Mouse (Mus musculus) ES-E14 (cell line): Measurements from ENCODE around the gene Armcx6. TPM values are rescaled to one million over a fixed set of nuclear protein-coding genes. Genes with fewer than 3 reads are reported as not detected.

ENCODE experiments used
- DNase-seq: peaks from one replicate; pipeline ENCODE4 v3.0.0-alpha.2; 2013; ENCODE audit warnings: low read depth, low spot score
- H3K27ac ChIP-seq: 2 replicates; pipeline ENCODE4 v1.5.1; 2012; ENCODE audit warnings: low read depth, mild to moderate bottlenecking, low read length, moderate library complexity, mixed read lengths; ENCODE audit not compliant: poor library complexity, insufficient read depth, severe bottlenecking
- H3K36me3 ChIP-seq: 2 replicates; pipeline ENCODE4 v1.6.1; 2012; ENCODE audit warnings: mild to moderate bottlenecking, low read length, moderate library complexity, mixed read lengths; ENCODE audit not compliant: control insufficient read depth, poor library complexity, insufficient read depth, severe bottlenecking
- H3K4me1 ChIP-seq, 2 experiments: fragments of 150-350 bp in 1 of 2; sonication (generic) in 1 of 2; 2 replicates each; pipeline ENCODE4 v1.6.1; 2012; ENCODE audit warnings: low read length in 2 of 2, mild to moderate bottlenecking in 1 of 2, mixed read lengths in 1 of 2; ENCODE audit not compliant: control insufficient read depth in 2 of 2, insufficient read depth in 2 of 2, poor library complexity in 1 of 2
- H3K4me3 ChIP-seq, 2 experiments: fragments of 150-350 bp in 1 of 2; sonication (generic) in 1 of 2; 2 replicates each; pipeline ENCODE4 v1.5.1; 2012; ENCODE audit warnings: low read length in 2 of 2, low read depth in 1 of 2, mild to moderate bottlenecking in 1 of 2, mixed read lengths in 1 of 2; ENCODE audit not compliant: insufficient read depth in 1 of 2, poor library complexity in 1 of 2, severe bottlenecking in 1 of 2
- H3K9ac ChIP-seq: 2 replicates; pipeline ENCODE4 v1.6.1; 2012; ENCODE audit warnings: low read depth, mild to moderate bottlenecking, low read length, mixed read lengths; ENCODE audit not compliant: poor library complexity, insufficient read depth, severe bottlenecking
- H3K9me3 ChIP-seq: fragments of 150-350 bp; sonication (generic); 2 replicates; pipeline ENCODE4 v1.6.1; 2012; ENCODE audit warnings: low read depth, mild to moderate bottlenecking, low read length; ENCODE audit not compliant: control insufficient read depth, insufficient read depth
- CHD2 ChIP-seq: IDR thresholded peaks from 2 replicates; pipeline ENCODE4 v1.6.1; 2014; ENCODE audit warnings: mild to moderate bottlenecking, low read depth, low read length, inconsistent platforms
- HCFC1 ChIP-seq: IDR thresholded peaks from 2 replicates; pipeline ENCODE4 v1.6.1; 2012; ENCODE audit warnings: low read length, inconsistent platforms, borderline replicate concordance; ENCODE audit not compliant: insufficient read depth
- MAFK ChIP-seq: IDR thresholded peaks from 2 replicates; pipeline ENCODE4 v1.6.1; 2014; ENCODE audit warnings: mild to moderate bottlenecking, low read depth, low read length, inconsistent platforms; ENCODE audit not compliant: insufficient read depth
- ZC3H11A ChIP-seq: IDR thresholded peaks from 2 replicates; pipeline ENCODE4 v1.6.1; 2012; ENCODE audit warnings: low read depth, mild to moderate bottlenecking, inconsistent platforms, low read length, borderline replicate concordance
- ZNF384 ChIP-seq: IDR thresholded peaks from 2 replicates; pipeline ENCODE4 v1.6.1; 2012; ENCODE audit warnings: low read depth, low read length, inconsistent platforms
- in situ Hi-C, 2 experiments: fragments of 600-800 bp; cut with MboI; formaldehyde crosslinking; loops; one replicate each; pipeline ENCODE4 v1.15.1; 2025; ENCODE audit warnings: low sequenced_read_pairs in 2 of 2, inconsistent platforms in 1 of 2; ENCODE audit not compliant: unreplicated experiment in 2 of 2
- total RNA-seq: library from RNA; depleted of rRNA; stranded (reverse); fragments of 300-350 nt; gene quantifications from 2 replicates; pipeline ENCODE4 v1.2.3, GENCODE M21; 2012

Gene Armcx6
- total RNA-seq, 1 experiment, result 4.2 TPM

GRCm38 (mm10) chrX:134756434-134757292, 5.4 kb upstream of the Armcx6 start, which contains the start of gene Armcx3:
Armcx3 (plus strand) TSS chrX:134756595.
- Histone ChIP-seq H3K27ac (no peak within 1 kb of the TSS), H3K36me3 (no peaks in the 10 kb centered on the region), H3K9me3 (no peaks in the 10 kb centered on the region), H3K4me1 (peaks cover 0 to 2% of the 10 kb centered on the region in 2 experiments; a peak in 1 of 4 replicates), H3K9ac (peak within 1 kb of the TSS; percentile 22), H3K4me3 (peak within 1 kb of the TSS; percentile 62 to 72)
- DNase-seq, result no peak
- TF ChIP-seq ZNF384, result no peak
- in situ Hi-C loops, result no loop called here

GRCm38 (mm10) chrX:134752584-134752983, 1.4 kb upstream of the Armcx6 start:
- Histone ChIP-seq H3K4me1 (peaks cover 0 to under 1% of the 10 kb centered on the region in 2 experiments; a peak in 1 of 4 replicates), H3K9me3 (no peaks in the 10 kb centered on the region), H3K27ac (no peak overlapping the region), H3K9ac (no peak overlapping the region), H3K36me3 (no peaks in the 10 kb centered on the region), H3K4me3 (no peak overlapping the region)
- no peak for DNase-seq
- TF ChIP-seq HCFC1 (no peak), MAFK (no peak)
- in situ Hi-C loops, result no loop called here

- in situ Hi-C loops, result no loop called here
- DNase-seq, result no peak
- TF ChIP-seq ZC3H11A (no peak), MAFK (no peak), HCFC1 (no peak), CHD2 (no peak), ZNF384 (no peak)
- Histone ChIP-seq H3K9me3 (no peaks in the 10 kb centered on the region), H3K4me1 (no peaks in the 10 kb centered on the region), H3K4me3 (no peak overlapping the region), H3K9ac (no peak overlapping the region), H3K27ac (no peak overlapping the region), H3K36me3 (no peaks in the 10 kb centered on the region)
Measured at GRCm38 (mm10) chrX:134751910-134752309, 693 bp upstream of the Armcx6 start.

- Histone ChIP-seq H3K36me3 (no peaks in the 10 kb centered on the region), H3K9ac (no peak overlapping the region), H3K4me1 (no peaks in the 10 kb centered on the region), H3K9me3 (no peaks in the 10 kb centered on the region), H3K27ac (no peak overlapping the region), H3K4me3 (no peak overlapping the region)
- TF ChIP-seq ZC3H11A, result peak; percentile 66
- TF ChIP-seq ZNF384, result no peak
- no peak for TF ChIP-seq MAFK
- no peak for TF ChIP-seq CHD2
- TF ChIP-seq HCFC1, result no peak
- in situ Hi-C loops, result loop anchor here in 1 of 2 experiments (25.0 kb wide), 1 partner anchor 191 kb away; no protein-coding TSS in a partner anchor
- no peak for DNase-seq
Measured at GRCm38 (mm10) chrX:134746459-134746858, 4.8 kb downstream of the Armcx6 start.

GRCm38 (mm10) chrX:134741862-134742261, 9.4 kb downstream of the Armcx6 start:
- H3K9ac ChIP-seq, result no peak overlapping the region
- no peak for DNase-seq
- no peaks in the 10 kb centered on the region for H3K36me3 ChIP-seq
- H3K27ac ChIP-seq, result no peak overlapping the region
- in situ Hi-C loops, result loop anchor here in 1 of 2 experiments (25.0 kb wide), 1 partner anchor 195 kb away; no protein-coding TSS in a partner anchor
- TF ChIP-seq ZNF384 (no peak), MAFK (no peak), CHD2 (no peak), ZC3H11A (no peak), HCFC1 (no peak)
- H3K4me1 ChIP-seq, result no peaks in the 10 kb centered on the region
- H3K4me3 ChIP-seq, result no peak overlapping the region
- no peaks in the 10 kb centered on the region for H3K9me3 ChIP-seq
